Mouse (Mus musculus): ENCODE data around the gene Cerk. TPM values are rescaled to one million over a fixed set of nuclear protein-coding genes. Genes with fewer than 3 reads are reported as not detected.
"Not testable (repeated sequence)": the region's sequence is repeated elsewhere in the genome, so short reads cannot be mapped to it uniquely, and the experiment has no call there.

The Cerk gene
- total RNA-seq, 2 experiments from 2014 or later: 44.8 to 46.3 TPM

- DNase-seq: no peak
Measured at GRCm38 (mm10) chr15:86206385-86206784, 20.4 kb upstream of the Cerk start.

GRCm38 (mm10) chr15:86205300-86205699 is 19.4 kb upstream of the Cerk start:
- DNase-seq: no peak

GRCm38 (mm10) chr15:86203942-86204561 is 18.1 kb upstream of the Cerk start:
- DNase-seq: no peak

GRCm38 (mm10) chr15:86203292-86203793 is 17.4 kb upstream of the Cerk start:
- DNase-seq: no peak

GRCm38 (mm10) chr15:86202640-86203039 is 16.7 kb upstream of the Cerk start:
- no peak for DNase-seq

- no peak for DNase-seq
Measured at GRCm38 (mm10) chr15:86201696-86202330, 15.9 kb upstream of the Cerk start.

GRCm38 (mm10) chr15:86201095-86201494 is 15.2 kb upstream of the Cerk start:
- no peak for DNase-seq

- no peak for DNase-seq
Measured at GRCm38 (mm10) chr15:86200169-86200568, 14.2 kb upstream of the Cerk start.

GRCm38 (mm10) chr15:86199482-86199881 is 13.5 kb upstream of the Cerk start:
- DNase-seq: no peak

- peak in 1 of 2 experiments; percentile 24 for DNase-seq
Measured at GRCm38 (mm10) chr15:86199052-86199451, 13.1 kb upstream of the Cerk start.

- DNase-seq: not testable (repeated sequence)
Measured at GRCm38 (mm10) chr15:86194676-86195453, 8.9 kb upstream of the Cerk start.

GRCm38 (mm10) chr15:86191933-86192332 is 6.0 kb upstream of the Cerk start:
- DNase-seq: no peak

GRCm38 (mm10) chr15:86191505-86191904 is 5.6 kb upstream of the Cerk start:
- DNase-seq: no peak

GRCm38 (mm10) chr15:86190387-86190786 is 4.4 kb upstream of the Cerk start:
- DNase-seq: no peak

- DNase-seq: peak; percentile 63 to 75
Measured at GRCm38 (mm10) chr15:86188746-86189470, 3.0 kb upstream of the Cerk start.

- peak in 1 of 2 experiments; percentile 53 for DNase-seq
Measured at GRCm38 (mm10) chr15:86188186-86188585, 2.2 kb upstream of the Cerk start.

GRCm38 (mm10) chr15:86186686-86187085 is 745 bp upstream of the Cerk start:
- DNase-seq: no peak

GRCm38 (mm10) chr15:86184851-86185688 is 871 bp downstream of the Cerk start:
- DNase-seq: peak; percentile 49 to 50

GRCm38 (mm10) chr15:86184071-86184470 is 1.9 kb downstream of the Cerk start:
- DNase-seq: no peak

GRCm38 (mm10) chr15:86183484-86183883 is 2.5 kb downstream of the Cerk start:
- DNase-seq: no peak

GRCm38 (mm10) chr15:86182646-86183045 is 3.3 kb downstream of the Cerk start:
- DNase-seq: peak in 1 of 2 experiments; percentile 54
